Mouse (Mus musculus) megakaryocyte, adult 5-6 weeks (primary cell): ENCODE data around the gene Mst1r. TPM values are rescaled to one million over a fixed set of nuclear protein-coding genes. Genes with fewer than 3 reads are reported as not detected.

Experiments used
- ATAC-seq: 2 replicates; pipeline ENCODE4 v1.8.0; 2016; ENCODE audit warnings: mild to moderate bottlenecking, inconsistent platforms; ENCODE audit not compliant: poor library complexity, severe bottlenecking
- total RNA-seq, 2 experiments: library from RNA; stranded (forward) in 1 of 2; stranded (reverse) in 1 of 2; fragments of 153-499, 151-499 nt in 1 of 2; fragments of 221-1000, 200-1000 nt in 1 of 2; gene quantifications; 2 replicates each; pipeline versions ENCODE4 v1.2.3 to v1.2.4; 2015 to 2017

Gene Mst1r
- total RNA-seq, 2 experiments from 2014 or later: 0.94 to 2.3 TPM

DNA sequence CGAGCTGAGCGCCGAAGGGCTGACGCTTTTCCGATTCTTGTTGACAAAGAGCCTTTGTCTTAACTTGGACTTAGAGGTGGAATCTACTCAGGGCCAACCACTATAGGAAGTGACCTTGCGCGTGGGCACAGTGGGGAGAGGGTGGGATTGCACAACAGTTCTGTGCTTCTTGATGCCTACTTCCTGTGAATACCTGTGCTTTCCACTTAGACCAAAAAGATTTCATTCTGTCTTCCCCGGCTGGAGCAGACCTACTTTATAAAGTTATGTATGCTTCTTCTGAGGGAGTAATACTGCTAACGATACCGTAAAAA lies 43.2 kb downstream of the Mst1r start, which contains the start of gene Traip:
Gene Traip (plus strand): TSS at position 215 of the 314 bp plus-strand sequence.
- no peak for ATAC-seq

DNA sequence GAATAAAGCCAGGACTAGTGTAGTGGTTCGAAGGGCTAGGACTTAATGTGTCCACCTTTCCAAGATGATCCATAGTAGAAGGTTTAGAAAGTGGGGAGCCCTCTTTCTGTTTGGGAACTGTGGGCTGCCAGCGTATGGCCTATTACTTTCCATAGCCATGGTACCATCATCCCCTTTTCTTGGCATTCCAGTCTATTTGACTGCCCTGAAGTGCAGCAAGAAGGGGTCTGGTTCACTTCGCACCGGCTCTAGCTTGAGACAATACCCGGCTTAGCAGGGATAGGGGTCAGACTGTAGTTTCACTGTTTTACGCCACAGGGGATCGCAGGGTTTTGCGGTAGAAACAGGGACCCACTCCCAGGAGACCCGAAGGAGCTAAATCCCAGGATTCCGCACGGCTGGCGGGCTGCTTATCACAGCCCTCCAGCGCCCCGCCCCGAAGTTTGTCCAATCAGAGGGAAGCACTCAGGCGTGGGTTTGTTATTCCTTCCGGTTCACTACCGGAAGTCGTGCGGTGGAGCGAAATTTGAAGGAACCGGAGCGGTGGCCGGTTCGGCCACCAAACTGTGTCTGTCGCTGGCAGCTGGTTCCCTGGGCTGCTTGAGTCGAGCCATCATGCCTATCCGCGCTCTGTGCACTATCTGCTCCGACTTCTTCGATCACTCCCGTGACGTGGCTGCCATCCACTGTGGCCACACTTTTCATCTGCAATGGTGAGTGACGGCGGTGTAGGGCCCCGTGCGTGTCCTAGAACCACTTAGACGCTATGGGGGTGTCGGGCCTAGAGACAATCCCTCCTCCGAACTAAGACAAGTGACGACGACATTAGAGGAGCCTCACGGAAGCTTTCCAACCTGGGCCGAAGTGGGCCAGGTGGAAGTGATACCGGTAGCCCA lies 44.0 kb downstream of the Mst1r start:
- peak; percentile 95 for ATAC-seq

DNA sequence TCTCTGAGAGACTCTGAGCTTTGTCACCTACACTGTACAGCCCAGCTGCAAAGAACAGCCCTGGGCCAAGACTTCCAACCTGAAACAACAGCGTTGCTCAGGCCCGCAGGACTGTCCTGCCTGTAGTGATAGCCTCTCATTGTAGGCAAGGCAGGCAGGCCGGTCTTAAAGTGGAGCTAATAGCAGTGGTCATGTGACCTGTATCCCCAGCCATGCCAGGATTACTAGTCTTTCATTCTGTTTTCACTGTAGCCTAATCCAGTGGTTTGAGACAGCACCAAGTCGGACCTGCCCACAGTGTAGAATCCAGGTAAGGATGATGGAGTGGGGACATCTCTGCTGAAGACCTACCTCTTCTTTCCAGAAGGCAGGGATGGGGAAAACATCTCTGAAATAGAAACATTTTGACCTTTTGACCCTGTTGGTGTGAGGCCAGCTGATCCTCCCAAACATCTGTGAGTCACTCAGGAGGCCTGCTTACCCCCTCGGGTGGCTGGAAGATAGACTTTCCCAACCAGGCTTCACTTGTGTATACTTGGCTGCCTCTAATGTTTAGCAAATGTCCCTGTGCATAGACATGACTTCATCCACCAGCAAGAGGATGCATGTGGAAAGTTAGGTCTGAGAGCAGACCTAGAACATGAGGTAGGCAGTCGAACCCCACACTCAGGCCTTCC lies 49.1 kb downstream of the Mst1r start:
- ATAC-seq: no peak

DNA sequence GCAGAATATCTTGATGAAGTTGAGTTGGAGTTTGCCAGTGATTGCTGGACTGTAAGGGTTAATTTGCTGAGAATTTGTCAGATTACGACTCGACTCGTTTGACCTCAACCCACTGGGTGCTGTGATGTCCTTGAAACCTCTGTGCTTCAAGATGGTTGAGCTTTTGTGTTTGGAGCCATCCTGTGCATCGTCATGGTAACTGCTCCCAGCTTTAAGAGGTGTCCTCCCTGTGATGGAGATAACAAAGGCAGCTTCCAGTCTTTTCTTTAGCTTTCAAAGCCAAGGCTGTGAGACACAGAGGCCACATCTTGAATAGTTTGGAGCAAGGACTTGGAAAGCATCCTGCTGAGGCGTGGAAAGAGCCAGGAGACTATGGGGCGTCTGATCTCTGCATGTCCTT lies 50.5 kb downstream of the Mst1r start:
- no peak for ATAC-seq

DNA sequence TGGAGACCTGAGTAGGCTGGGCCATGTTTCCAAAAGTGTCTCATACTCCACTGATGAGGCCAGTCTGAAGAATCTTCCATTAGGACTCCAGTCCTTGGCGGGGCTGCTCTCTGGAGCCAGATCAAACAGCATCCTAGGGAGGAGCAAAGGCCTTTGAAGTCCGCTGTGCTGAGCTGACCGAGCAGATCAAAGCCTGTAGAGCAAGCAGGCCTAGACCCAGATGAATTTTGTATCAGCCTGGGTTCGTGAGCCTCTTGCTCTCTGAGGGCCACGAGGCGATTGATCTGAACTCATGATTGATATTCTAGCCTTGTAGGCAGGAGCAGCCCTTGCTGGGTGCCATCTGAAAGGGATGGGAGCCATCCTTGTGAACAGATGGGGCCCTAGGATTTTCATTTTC lies 53.2 kb downstream of the Mst1r start:
- no peak for ATAC-seq

DNA sequence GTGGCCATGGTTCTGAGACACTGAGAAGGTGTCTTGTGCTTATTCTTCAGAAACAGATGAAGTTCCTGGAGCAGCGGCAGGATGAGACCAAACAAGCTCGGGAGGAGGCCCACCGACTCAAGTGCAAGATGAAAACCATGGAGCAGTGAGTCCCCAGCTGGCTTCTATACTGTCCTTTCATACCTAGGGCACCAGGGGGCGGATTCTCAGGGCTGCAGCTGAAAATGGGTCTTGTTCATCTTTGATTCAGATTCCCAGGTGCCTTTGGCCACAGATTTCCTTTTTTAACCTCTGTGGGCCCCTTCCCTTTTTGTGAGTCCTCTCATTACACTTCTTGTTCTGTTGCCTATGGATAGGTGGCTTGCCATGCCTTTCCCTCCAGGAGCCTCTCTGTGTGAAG lies 54.3 kb downstream of the Mst1r start:
- no peak for ATAC-seq

DNA sequence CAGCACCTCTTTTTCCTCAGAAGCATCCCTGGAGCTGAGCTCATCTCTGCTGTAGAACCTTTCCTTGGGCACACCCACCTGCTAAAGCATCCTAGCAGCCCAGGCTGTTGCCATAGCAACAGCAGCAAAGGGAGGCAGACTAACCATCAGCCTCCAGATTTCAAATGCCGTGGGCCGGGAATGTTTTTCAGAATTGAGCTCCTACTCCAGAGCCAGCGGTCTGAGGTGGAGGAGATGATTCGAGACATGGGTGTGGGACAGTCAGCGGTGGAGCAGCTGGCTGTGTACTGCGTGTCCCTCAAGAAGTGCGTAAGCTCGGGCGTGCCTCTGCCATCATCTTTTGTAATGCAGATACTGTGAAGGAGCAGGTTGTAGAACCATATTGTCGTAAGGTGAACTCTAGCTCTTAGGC lies 54.7 kb downstream of the Mst1r start:
- no peak for ATAC-seq

DNA sequence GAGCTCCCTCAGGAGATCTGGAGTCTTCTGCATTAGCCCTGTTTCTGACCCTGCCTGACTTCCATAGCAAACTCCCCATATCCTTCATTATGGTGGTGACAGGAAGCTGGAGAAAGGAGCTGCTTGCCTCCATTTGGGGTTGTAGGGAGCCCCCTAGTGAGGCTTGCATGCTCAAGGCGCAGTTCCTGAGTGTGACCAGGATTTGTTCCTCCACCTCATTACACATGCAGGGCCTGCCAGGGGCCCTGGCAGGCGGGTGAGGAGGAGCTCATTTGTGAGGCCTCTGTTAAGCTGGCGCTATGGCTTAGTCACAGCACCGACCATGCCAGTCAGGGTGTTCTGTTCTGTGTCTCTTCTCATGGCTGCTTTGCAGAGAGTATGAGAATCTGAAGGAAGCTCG lies 55.2 kb downstream of the Mst1r start:
- no peak for ATAC-seq

DNA sequence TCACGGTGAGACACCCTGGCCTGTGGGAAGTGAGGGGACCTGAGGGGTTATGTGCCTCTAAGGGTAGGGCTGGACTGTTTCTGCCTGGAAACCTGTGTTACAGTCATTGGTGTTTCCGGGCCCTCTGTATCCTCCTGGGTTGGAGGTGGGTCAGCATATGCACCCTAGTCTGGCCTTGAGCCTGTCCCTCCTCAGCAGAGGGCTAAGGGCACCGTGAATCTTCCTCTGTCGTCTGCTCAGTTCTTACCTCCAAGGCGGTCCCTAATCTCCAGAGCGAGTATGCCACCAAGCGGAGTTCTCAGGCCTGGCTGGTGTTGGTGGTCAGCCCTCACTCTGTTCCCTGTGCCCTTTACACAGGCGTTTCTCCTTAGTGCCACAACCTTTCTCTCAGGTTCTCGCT lies 56.2 kb downstream of the Mst1r start:
- ATAC-seq: no peak

DNA sequence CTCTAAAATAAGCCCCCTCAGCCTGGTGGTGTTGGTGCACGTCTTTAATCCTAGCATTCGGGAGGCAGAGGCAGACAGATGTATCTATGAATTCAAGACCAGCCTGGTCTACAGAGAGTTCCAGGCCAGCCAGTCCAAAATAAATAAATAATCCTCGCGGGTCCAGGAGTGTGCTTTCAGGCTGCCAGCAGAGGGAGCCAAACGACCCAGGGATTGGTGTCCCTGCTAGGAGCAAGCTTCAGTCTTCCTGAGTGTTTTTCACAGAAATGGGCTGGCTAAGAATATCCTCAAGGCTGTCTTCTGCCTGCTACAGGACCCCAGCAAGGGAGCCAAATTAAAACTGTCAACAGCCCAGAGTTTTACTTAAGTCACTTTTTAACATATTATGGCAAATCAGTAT lies 57.0 kb downstream of the Mst1r start:
- peak; percentile 91 for ATAC-seq

DNA sequence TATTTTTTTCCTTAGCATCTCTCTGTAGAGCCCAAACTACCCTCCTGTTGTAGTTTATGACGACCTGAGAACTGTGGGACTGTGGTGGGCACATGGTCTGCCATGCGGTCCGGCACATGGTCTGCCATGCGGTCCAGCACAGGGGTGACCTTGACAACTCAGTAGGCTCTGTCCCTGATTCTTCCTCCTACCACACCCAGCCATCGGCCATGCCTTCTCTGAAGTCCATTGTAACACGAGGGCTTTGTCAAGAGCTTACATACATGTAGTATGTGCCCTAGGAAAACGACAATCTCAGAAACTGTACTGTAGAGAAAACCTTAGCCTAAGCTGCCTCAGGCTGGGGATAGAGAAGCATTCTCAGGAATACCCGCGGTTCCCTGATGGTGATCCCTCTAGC lies 58.0 kb downstream of the Mst1r start:
- ATAC-seq: no peak

DNA sequence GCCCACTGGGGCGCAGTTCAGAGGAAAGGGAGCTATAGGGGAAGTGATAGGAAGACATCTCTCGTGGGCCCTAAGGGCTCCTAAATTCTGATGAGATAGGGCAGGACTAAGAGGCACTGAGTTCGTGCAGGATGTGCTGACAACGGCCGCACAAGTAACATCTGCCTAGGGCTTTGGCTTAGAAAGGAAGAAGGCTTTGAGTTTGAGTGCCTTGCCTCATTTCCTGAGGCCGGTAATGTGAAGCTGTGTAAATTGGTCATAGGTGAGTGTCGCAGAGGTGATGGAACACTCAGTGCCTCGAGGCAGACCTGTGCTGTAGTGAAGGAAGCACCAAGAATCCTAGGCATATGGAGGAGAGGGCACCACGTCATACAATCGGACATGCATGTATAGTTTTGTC lies 60.0 kb downstream of the Mst1r start:
- ATAC-seq: no peak

DNA sequence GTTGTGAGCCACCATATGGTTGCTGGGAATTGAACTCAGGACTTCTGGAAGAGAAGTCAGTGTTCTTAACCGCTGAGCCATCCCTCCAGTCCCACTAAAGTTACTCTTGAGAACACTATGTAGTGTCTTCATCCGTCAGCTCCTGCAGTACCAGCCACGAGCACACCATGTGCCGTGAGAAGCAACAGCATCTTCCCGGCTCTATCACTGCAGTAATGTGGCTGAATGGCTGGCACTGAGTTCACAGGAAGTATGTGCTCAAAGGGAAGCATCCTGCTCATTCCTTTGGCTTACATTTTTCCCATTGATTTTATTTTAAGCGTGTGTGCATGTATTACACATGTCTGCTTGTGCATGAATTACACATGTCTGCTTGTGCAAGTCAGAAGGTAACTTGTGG lies 60.8 kb downstream of the Mst1r start:
- ATAC-seq: no peak

DNA sequence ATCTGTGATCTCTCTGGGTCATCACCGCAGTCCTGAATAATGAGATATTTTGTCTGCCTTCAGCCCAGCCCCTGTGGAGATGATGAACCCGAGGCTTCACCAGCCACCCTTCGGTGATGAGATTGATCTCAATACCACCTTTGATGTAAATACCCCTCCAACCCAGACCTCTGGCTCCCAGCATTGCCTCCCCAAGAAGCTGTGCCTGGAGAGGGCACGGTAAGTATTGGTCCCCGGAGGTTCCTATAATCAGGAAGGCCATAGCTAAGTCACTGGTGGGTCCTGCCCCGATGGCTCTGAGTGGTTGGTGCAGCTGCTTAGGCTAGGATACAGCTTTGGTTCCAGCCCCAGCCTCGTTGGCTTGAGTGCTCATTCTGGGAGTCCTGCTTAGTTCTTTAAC lies 61.9 kb downstream of the Mst1r start:
- ATAC-seq: no peak

Other genes starting within 250 kb of the Mst1r start
- gene Slc38a3, start 237.3 kb upstream of the Mst1r start, total RNA-seq (2015): not detected in 2 replicates
- not detected in 2 replicates for gene Slc38a3, start 237.3 kb upstream of the Mst1r start, total RNA-seq (2017)
- not detected in 2 replicates for gene Gnat1, start 227.2 kb upstream of the Mst1r start, total RNA-seq (2015)
- not detected in 2 replicates for gene Gnat1, start 227.2 kb upstream of the Mst1r start, total RNA-seq (2017)
- not detected in 2 replicates for gene Sema3f, start 196.4 kb upstream of the Mst1r start, total RNA-seq (2015)
- gene Sema3f, start 196.4 kb upstream of the Mst1r start, total RNA-seq (2017): not detected in 2 replicates
- gene Rbm5, start 135.9 kb upstream of the Mst1r start, total RNA-seq (2015): 145 and 161 TPM in 2 replicates
- gene Rbm5, start 135.9 kb upstream of the Mst1r start, total RNA-seq (2017): 208 and 249 TPM in 2 replicates
- 42.2 and 55.9 TPM in 2 replicates for gene Rbm6, start 33.6 kb upstream of the Mst1r start, total RNA-seq (2015)
- 117 and 119 TPM in 2 replicates for gene Rbm6, start 33.6 kb upstream of the Mst1r start, total RNA-seq (2017)
- gene Mon1a, start 18.7 kb upstream of the Mst1r start, total RNA-seq (2015): 6.2 and 7.6 TPM in 2 replicates
- gene Mon1a, start 18.7 kb upstream of the Mst1r start, total RNA-seq (2017): 16.6 and 17.7 TPM in 2 replicates
- not detected in 2 replicates for gene Actl11, start 21.6 kb downstream of the Mst1r start, total RNA-seq (2015)
- gene Actl11, start 21.6 kb downstream of the Mst1r start, total RNA-seq (2017): not detected in 2 replicates
- not detected in 2 replicates for gene Camkv, start 28.8 kb downstream of the Mst1r start, total RNA-seq (2015)
- gene Camkv, start 28.8 kb downstream of the Mst1r start, total RNA-seq (2017): 0.04 TPM in 1 of 2 replicates, not detected in the other
- 4.9 and 9.4 TPM in 2 replicates for gene Traip, start 43.3 kb downstream of the Mst1r start, total RNA-seq (2015)
- 12.0 and 15.8 TPM in 2 replicates for gene Traip, start 43.3 kb downstream of the Mst1r start, total RNA-seq (2017)
- 37.5 and 44.3 TPM in 2 replicates for gene Uba7, start 68.6 kb downstream of the Mst1r start, total RNA-seq (2015)
- 35.6 and 43.2 TPM in 2 replicates for gene Uba7, start 68.6 kb downstream of the Mst1r start, total RNA-seq (2017)
- 0.18 TPM in 1 of 2 replicates, not detected in the other for gene Gm20661, start 76.2 kb downstream of the Mst1r start, total RNA-seq (2015)
- gene Gm20661, start 76.2 kb downstream of the Mst1r start, total RNA-seq (2017): not detected in 2 replicates
- gene Inka1, start 79.0 kb downstream of the Mst1r start, total RNA-seq (2015): 1.8 and 4.7 TPM in 2 replicates
- gene Inka1, start 79.0 kb downstream of the Mst1r start, total RNA-seq (2017): 2.6 and 3.2 TPM in 2 replicates
- gene Cdhr4, start 85.6 kb downstream of the Mst1r start, total RNA-seq (2015): 0.33 TPM in 1 of 2 replicates, not detected in the other
- 0.51 and 1.7 TPM in 2 replicates for gene Cdhr4, start 85.6 kb downstream of the Mst1r start, total RNA-seq (2017)
- not detected in 2 replicates for gene Gm20662, start 89.5 kb downstream of the Mst1r start, total RNA-seq (2015)
- not detected in 2 replicates for gene Gm20662, start 89.5 kb downstream of the Mst1r start, total RNA-seq (2017)
- 20.1 and 24.6 TPM in 2 replicates for gene Ip6k1, start 95.6 kb downstream of the Mst1r start, total RNA-seq (2015)
- 35.2 and 109 TPM in 2 replicates for gene Ip6k1, start 95.6 kb downstream of the Mst1r start, total RNA-seq (2017)
- 6.4 and 6.9 TPM in 2 replicates for gene Gmppb, start 142.4 kb downstream of the Mst1r start, total RNA-seq (2015)
- gene Gmppb, start 142.4 kb downstream of the Mst1r start, total RNA-seq (2017): 14.0 and 19.1 TPM in 2 replicates
- 1.2 and 1.5 TPM in 2 replicates for gene Amigo3, start 146.3 kb downstream of the Mst1r start, total RNA-seq (2015)
- 2.0 and 2.6 TPM in 2 replicates for gene Amigo3, start 146.3 kb downstream of the Mst1r start, total RNA-seq (2017)
- gene Mst1, start 173.6 kb downstream of the Mst1r start, total RNA-seq (2015): 0.69 TPM in 1 of 2 replicates, not detected in the other
- gene Mst1, start 173.6 kb downstream of the Mst1r start, total RNA-seq (2017): not detected in 2 replicates
- 27.8 and 30.7 TPM in 2 replicates for gene Rnf123, start 176.5 kb downstream of the Mst1r start, total RNA-seq (2015)
- gene Rnf123, start 176.5 kb downstream of the Mst1r start, total RNA-seq (2017): 20.9 and 21.1 TPM in 2 replicates
- gene Apeh, start 187.7 kb downstream of the Mst1r start, total RNA-seq (2015): 37.9 and 41.0 TPM in 2 replicates
- gene Apeh, start 187.7 kb downstream of the Mst1r start, total RNA-seq (2017): 56.9 and 61.8 TPM in 2 replicates